Mouse (Mus musculus) cortical plate, adult 2 months (tissue): ENCODE results near the gene Calm3. TPM values are rescaled to one million over a fixed set of nuclear protein-coding genes. Genes with fewer than 3 reads are reported as not detected.

Experiments
- H3K27ac ChIP-seq: fragments of 200-500 bp; 2 replicates; pipeline ENCODE4 v1.5.1; 2012; ENCODE audit warnings: low read length, control low read depth, inconsistent platforms; ENCODE audit not compliant: insufficient read depth
- H3K4me1 ChIP-seq: fragments of 200-500 bp; 2 replicates; pipeline ENCODE4 v1.6.1; 2011; ENCODE audit warnings: low read length; ENCODE audit not compliant: control insufficient read depth, insufficient read depth
- H3K4me3 ChIP-seq: fragments of 200-500 bp; 2 replicates; pipeline ENCODE4 v1.5.1; 2011; ENCODE audit warnings: mild to moderate bottlenecking, low read length, control low read depth; ENCODE audit not compliant: insufficient read depth
- CTCF ChIP-seq: fragments of 200-500 bp; IDR thresholded peaks from 2 replicates; pipeline ENCODE4 v1.5.1; 2011; ENCODE audit warnings: mild to moderate bottlenecking, control low read depth, low read length; ENCODE audit not compliant: insufficient read depth; ENCODE audit errors: extremely low read depth
- POLR2A ChIP-seq: fragments of 200-500 bp; IDR thresholded peaks from 2 replicates; pipeline ENCODE4 v1.6.1; 2011; ENCODE audit warnings: mild to moderate bottlenecking, low read length, control low read depth; ENCODE audit not compliant: insufficient read depth; ENCODE audit errors: extremely low read depth
- polyA plus RNA-seq: library from polyadenylated mRNA; depleted of rRNA; stranded (reverse); fragments of >200 nt; gene quantifications from 2 replicates; pipeline ENCODE4 v1.2.3, GENCODE M21; 2012; rRNA removed

Gene Calm3
- polyA plus RNA-seq, 1 experiment, result 2,049 TPM

DNA sequence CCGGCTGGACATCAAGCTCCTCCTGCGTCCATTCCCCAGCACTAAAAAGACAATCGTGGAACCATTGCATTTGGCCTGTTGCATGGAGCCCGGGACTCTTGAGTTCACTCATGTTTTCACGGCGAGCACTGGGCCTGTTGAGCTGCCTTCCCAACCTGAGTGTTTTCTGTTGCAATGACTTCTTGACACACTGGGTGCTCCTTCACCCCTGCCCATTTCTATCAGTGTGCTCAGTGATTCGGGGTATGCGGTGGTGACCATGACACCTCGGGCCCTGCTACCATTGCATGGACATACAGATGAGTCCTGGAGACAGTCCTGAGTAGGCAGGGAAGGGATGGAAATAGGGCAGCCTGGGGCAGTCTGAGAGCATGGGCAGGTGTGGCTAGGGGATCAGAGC, 51.4 kb downstream of the Calm3 start:
- no peak overlapping the region for H3K27ac ChIP-seq
- H3K4me1 ChIP-seq, result no peaks in the 10 kb centered on the region; the same call in 1 of the 2 replicates
- H3K4me3 ChIP-seq, result no peak overlapping the region
- TF ChIP-seq CTCF (no peak), POLR2A (no peak)

DNA sequence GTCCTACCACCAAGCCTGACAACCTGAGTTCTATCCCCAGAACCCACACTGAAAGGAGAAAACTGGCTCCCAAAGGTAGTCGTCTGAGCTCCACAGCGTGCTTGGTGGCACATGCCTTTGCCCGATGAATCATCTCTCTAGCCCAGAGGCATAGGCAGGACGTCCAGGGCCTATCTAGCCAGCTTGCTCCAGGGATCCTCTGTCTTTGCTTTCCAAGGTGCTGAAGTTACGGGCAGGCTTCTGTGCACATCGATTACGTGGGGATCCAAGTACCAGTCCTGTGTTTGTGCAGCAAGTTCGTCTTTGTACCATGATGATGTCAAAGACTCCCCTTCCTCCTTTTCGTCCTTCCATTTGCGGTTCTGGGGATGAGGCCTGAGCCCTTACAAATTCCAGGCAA, 52.3 kb downstream of the Calm3 start:
- H3K27ac ChIP-seq, result no peak overlapping the region
- TF ChIP-seq POLR2A (no peak), CTCF (no peak)
- no peaks in the 10 kb centered on the region for H3K4me1 ChIP-seq
- no peak overlapping the region for H3K4me3 ChIP-seq

DNA sequence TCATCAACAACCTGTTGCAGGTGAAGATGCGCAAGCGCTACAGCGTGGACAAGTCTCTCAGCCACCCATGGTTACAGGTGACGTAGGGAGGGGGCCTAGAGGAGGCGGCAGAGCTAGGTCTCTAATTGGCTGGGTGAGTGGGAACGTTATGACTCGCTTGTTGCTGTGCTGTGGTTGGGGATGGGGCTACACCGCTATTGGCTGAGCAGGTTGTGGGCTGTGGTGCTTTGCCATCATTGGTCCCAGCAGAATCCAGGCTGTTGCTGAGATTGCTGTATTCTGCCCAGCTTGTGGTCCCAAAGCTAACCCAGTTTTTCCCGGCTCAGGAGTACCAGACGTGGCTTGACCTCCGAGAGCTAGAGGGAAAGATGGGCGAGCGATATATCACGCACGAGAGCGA, 54.4 kb downstream of the Calm3 start:
- peak; percentile 93 for TF ChIP-seq POLR2A
- no peak for TF ChIP-seq CTCF
- Histone ChIP-seq H3K4me1 (no peaks in the 10 kb centered on the region), H3K27ac (peak overlapping the region; percentile 47), H3K4me3 (peak overlapping the region; percentile 35)

DNA sequence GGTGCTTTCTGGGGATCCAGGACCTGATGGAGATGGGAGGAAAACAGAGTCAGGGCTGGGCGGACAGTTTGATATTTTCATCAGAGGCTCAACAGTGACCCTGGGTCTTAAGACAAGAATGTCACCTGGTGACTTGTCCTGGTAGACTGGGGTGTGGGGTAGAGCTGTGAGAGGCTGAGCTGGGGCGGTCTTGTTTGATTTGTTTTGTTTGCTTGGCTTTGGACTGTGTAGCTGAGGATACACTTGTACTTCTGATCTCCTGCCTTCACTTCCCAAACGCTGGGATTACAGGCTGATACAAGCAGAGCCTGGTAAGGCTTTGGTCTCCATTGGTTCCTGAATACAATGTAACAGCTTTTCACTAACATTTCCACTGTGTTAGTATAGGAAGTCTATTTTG, 56.4 kb downstream of the Calm3 start:
- H3K27ac ChIP-seq, result no peak overlapping the region
- TF ChIP-seq CTCF, result no peak
- no peaks in the 10 kb centered on the region for H3K4me1 ChIP-seq
- no peak overlapping the region for H3K4me3 ChIP-seq

Other genes with a start within 250 kb of the Calm3 start
- gene Ceacam15, start 248.4 kb downstream of the Calm3 start, polyA plus RNA-seq, result 0.08 TPM in 1 of 2 replicates, not detected in the other
- 0.26 and 0.52 TPM in 2 replicates for gene Ceacam9, start 202.2 kb downstream of the Calm3 start, polyA plus RNA-seq
- gene Ap2s1, start 185.7 kb downstream of the Calm3 start, polyA plus RNA-seq, result 526 and 561 TPM in 2 replicates
- 5.7 and 6.1 TPM in 2 replicates for gene Slc1a5, start 142.8 kb downstream of the Calm3 start, polyA plus RNA-seq
- 291 and 307 TPM in 2 replicates for gene Strn4, start 108.2 kb downstream of the Calm3 start, polyA plus RNA-seq
- gene Fkrp, start 107.4 kb downstream of the Calm3 start, polyA plus RNA-seq, result 42.3 and 44.0 TPM in 2 replicates
- gene Prkd2, start 81.2 kb downstream of the Calm3 start, polyA plus RNA-seq, result 6.5 and 6.8 TPM in 2 replicates
- 169 and 184 TPM in 2 replicates for gene Dact3, start 48.8 kb downstream of the Calm3 start, polyA plus RNA-seq
- gene Gng8, start 32.3 kb downstream of the Calm3 start, polyA plus RNA-seq, result 8.3 and 10.9 TPM in 2 replicates
- gene Ptgir, start 17.6 kb downstream of the Calm3 start, polyA plus RNA-seq, result 0.08 and 0.17 TPM in 2 replicates
- gene Pnmal2, start 20.6 kb upstream of the Calm3 start, polyA plus RNA-seq, result 89.8 and 103 TPM in 2 replicates
- 60.2 and 64.8 TPM in 2 replicates for gene Pnmal1, start 35.6 kb upstream of the Calm3 start, polyA plus RNA-seq
- 38.9 and 42.5 TPM in 2 replicates for gene Gm42372, start 59.0 kb upstream of the Calm3 start, polyA plus RNA-seq
- 1.8 and 1.9 TPM in 2 replicates for gene Ccdc8, start 68.6 kb upstream of the Calm3 start, polyA plus RNA-seq
- 263 and 268 TPM in 2 replicates for gene Ppp5c, start 103.8 kb upstream of the Calm3 start, polyA plus RNA-seq
- gene Hif3a, start 138.3 kb upstream of the Calm3 start, polyA plus RNA-seq, result 3.3 and 4.0 TPM in 2 replicates
- 2.9 and 3.0 TPM in 2 replicates for gene Psg16, start 149.9 kb upstream of the Calm3 start, polyA plus RNA-seq
- 0.09 and 0.10 TPM in 2 replicates for gene Ceacam3, start 226.2 kb upstream of the Calm3 start, polyA plus RNA-seq